Mouse (Mus musculus) induced T-regulatory cell, adult 2 months (primary cell): ENCODE measurements around the gene Slc51a.
"Not testable (repeated sequence)": the region's sequence is repeated elsewhere in the genome, so short reads cannot be mapped to it uniquely, and the experiment has no call there.

Experiments
- DNase-seq: peaks from one replicate; pipeline ENCODE4 v3.0.0-alpha.2; 2012; ENCODE audit warnings: low read depth

Gene Slc51a

GRCm38 (mm10) chr16:32468488-32468887 is 19.2 kb downstream of the Slc51a start:
- no peak for DNase-seq

- DNase-seq: no peak
These were observed 22.8 kb downstream of the Slc51a start for GRCm38 (mm10) chr16:32464908-32465307.

GRCm38 (mm10) chr16:32463426-32463825 is 24.3 kb downstream of the Slc51a start:
- no peak for DNase-seq

- no peak for DNase-seq
These were observed 24.7 kb downstream of the Slc51a start for GRCm38 (mm10) chr16:32462950-32463349.

GRCm38 (mm10) chr16:32461713-32462112 is 26.0 kb downstream of the Slc51a start:
- DNase-seq: no peak

GRCm38 (mm10) chr16:32460518-32460917 is 27.2 kb downstream of the Slc51a start:
- DNase-seq: no peak

GRCm38 (mm10) chr16:32457589-32458386 is 29.9 kb downstream of the Slc51a start:
- peak; percentile 59 for DNase-seq

- no peak for DNase-seq
These were observed 30.9 kb downstream of the Slc51a start for GRCm38 (mm10) chr16:32456761-32457160.

GRCm38 (mm10) chr16:32456086-32456485 is 31.6 kb downstream of the Slc51a start:
- DNase-seq: no peak

GRCm38 (mm10) chr16:32454646-32455045 is 33.0 kb downstream of the Slc51a start:
- no peak for DNase-seq

- no peak for DNase-seq
These were observed 34.6 kb downstream of the Slc51a start for GRCm38 (mm10) chr16:32453102-32453501.

- no peak for DNase-seq
These were observed 37.5 kb downstream of the Slc51a start for GRCm38 (mm10) chr16:32450133-32450532.

GRCm38 (mm10) chr16:32449665-32450064 is 38.0 kb downstream of the Slc51a start:
- no peak for DNase-seq

GRCm38 (mm10) chr16:32446563-32447138 is 41.0 kb downstream of the Slc51a start:
- no peak for DNase-seq

- DNase-seq: no peak
These were observed 42.1 kb downstream of the Slc51a start for GRCm38 (mm10) chr16:32445558-32445957.

GRCm38 (mm10) chr16:32444615-32445014 is 43.1 kb downstream of the Slc51a start:
- DNase-seq: not testable (repeated sequence)

- DNase-seq: no peak
These were observed 46.2 kb downstream of the Slc51a start for GRCm38 (mm10) chr16:32441432-32441831.

- DNase-seq: no peak
These were observed 50.4 kb downstream of the Slc51a start for GRCm38 (mm10) chr16:32437266-32437665.

GRCm38 (mm10) chr16:32436657-32437056 is 51.0 kb downstream of the Slc51a start:
- no peak for DNase-seq

- no peak for DNase-seq
These were observed 53.0 kb downstream of the Slc51a start for GRCm38 (mm10) chr16:32434691-32435090.

- DNase-seq: peak; percentile 67
These were observed 53.6 kb downstream of the Slc51a start for GRCm38 (mm10) chr16:32434066-32434465.

- DNase-seq: peak; percentile 26
These were observed 54.5 kb downstream of the Slc51a start for GRCm38 (mm10) chr16:32433138-32433537.

GRCm38 (mm10) chr16:32431926-32432325 is 55.8 kb downstream of the Slc51a start:
- peak; percentile 43 for DNase-seq
